Mouse (Mus musculus) brain, adult 2 months (tissue): ENCODE measurements around the gene Prrg2.

Source experiments
- DNase-seq: peaks from one replicate; pipeline ENCODE4 v3.0.0; 2011; ENCODE audit warnings: low read depth, low spot score

Gene Prrg2

DNA sequence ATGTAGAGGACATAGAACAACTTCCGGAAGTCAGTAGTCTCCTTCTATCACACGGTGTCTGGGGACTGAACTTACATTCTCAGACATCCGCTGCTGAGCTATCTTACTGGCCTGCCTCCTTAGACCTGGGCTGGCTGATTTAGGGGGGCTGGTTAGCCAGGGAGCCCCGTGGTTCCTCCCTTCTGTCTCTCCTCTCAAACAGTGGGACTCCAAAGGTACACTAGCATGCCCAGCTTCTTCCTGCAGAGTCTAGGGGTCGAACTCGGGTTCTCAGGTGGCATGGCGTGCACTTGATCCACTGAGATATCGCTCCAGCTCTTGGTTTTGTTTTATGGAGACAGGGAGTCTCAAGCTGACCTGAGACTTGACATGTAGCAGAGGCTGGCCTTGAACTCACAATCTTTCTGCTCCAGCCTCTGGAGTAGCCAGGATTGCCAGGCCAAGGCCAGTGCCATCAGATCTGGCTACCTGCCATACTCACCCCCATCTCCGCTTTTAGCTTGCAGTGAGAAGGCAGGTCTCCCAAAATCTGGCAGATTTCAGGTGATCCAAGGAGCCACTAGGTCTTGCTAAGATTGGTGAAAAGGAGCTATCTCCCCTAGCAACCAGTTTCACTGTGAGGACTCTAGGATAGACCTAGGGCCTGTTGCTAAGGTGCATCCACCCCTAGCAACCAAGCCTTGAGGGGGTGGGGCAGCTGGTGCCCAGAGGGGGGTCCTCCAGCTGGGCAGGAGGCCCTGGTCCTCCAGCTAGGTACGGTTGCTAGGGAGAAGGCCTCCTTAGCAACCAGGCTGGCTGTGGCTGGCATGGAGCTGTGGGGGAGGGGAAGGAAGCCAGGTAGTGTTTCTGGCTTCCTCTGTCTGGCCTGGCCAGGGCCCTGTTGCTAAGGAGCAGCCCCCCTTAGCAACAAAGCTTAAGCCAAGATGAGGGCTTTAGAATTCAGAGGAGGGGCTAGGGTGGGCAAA, 3.6 kb downstream of the Prrg2 start:
- DNase-seq, result peak; percentile 31

GRCm38 (mm10) chr7:45056972-45057348, 5.5 kb downstream of the Prrg2 start:
- DNase-seq, result no peak

DNA sequence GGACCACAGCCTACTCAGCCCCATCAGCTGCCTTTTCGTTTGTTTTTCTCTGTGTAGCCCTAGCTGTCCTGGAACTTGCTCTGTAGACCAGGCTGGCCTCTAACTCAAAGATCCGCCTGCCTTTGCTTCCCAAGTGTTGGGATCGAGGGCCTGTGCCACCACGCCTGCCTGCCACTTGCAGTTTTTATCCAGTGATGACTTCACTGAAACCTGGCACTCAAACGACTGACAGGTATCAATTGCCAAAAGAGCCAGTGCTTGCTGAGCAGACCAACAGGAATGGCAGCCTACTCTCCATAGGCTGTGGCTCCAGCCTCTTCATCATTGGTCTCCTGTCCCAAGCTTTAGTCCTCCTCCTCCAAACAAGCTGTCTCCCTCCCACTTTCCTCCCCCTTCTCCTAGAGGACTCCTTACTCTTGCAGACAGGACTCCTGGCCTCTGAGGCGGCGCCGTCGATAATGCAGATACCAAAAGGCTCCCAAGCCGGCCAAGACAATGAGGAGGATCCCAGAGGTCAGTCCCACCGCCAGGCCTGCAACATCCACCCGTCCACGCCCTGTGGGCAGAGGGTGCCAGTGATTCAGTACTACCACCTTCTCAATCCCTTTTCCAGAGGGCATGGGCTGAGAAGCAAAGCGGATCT, 6.0 kb downstream of the Prrg2 start:
- no peak for DNase-seq

- DNase-seq, result peak; percentile 100
These were observed 8.5 kb downstream of the Prrg2 start for GRCm38 (mm10) chr7:45053931-45054510.

GRCm38 (mm10) chr7:45053117-45053930, 9.2 kb downstream of the Prrg2 start:
- DNase-seq, result peak; percentile 94

GRCm38 (mm10) chr7:45052862-45053116, 9.7 kb downstream of the Prrg2 start, which contains the start of gene Prr12:
Gene Prr12 (minus strand): TSS chr7:45052881.
- DNase-seq, result no peak

DNA sequence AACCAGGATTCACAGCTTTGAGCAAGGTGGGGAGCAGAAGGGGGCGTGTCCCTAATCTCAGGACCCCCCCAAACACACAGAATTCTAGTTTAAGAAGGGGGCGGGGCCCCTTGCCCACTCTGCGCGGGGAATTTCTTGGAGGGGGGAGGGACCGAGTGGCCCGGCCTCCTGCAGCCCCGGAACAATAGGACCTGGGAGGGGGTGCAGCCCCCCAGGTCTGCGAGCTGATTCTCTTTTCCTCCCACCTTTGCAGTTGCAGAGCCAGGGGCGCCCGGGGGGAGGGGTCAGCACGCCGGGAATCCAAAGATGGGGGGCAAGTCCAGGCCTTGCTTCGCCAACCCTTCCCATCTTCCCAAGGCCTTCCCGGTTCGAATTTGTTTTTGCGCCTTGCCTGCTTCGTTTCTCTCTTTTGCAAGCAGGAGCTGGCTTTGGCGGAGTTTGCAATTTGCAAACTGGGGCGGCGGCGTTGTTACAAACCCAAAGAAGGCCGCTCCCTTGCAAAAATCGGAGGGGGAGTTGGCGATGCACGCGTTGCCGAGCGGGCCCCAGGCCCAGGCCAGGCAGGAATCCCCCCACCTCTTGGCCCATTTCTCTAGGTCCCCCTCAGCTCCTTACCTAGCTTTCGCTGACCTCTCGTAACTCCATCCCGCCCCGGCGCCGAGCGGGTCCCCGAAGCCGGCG, 10.2 kb downstream of the Prrg2 start:
- DNase-seq, result peak; percentile 68

GRCm38 (mm10) chr7:45051601-45051974, 10.9 kb downstream of the Prrg2 start:
- no peak for DNase-seq

DNA sequence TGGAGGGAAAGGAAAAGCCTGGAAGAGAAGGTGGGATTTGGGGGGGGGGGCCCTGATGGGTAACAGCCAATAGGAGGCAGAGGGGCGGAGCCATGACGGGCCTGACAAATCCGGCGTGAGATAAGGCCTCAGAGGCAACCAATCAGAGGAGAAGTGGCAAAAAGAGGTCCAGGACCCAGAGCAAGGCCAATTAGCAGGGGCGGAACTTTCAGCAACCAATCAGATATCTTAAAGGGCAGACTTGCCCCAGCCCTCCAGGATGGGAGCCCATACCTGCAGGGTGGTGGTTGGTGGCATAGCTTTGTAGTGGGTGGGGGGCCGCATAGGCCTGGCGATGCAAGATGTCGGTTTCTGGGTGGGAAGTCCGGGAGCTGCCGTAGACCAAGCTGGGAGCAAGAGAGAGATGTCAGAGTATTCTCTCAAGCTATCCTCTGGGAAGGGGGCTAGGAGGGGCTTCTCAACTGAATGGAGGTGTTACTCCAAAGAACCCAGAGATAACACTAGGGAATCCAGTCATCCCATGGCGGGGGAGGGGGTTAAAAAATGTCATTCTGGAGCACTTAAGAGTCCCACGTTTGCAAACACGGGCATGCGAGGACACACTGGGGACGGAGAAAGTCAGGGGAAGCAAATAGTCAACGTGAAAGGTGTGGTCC, 11.4 kb downstream of the Prrg2 start:
- peak; percentile 96 for DNase-seq

DNA sequence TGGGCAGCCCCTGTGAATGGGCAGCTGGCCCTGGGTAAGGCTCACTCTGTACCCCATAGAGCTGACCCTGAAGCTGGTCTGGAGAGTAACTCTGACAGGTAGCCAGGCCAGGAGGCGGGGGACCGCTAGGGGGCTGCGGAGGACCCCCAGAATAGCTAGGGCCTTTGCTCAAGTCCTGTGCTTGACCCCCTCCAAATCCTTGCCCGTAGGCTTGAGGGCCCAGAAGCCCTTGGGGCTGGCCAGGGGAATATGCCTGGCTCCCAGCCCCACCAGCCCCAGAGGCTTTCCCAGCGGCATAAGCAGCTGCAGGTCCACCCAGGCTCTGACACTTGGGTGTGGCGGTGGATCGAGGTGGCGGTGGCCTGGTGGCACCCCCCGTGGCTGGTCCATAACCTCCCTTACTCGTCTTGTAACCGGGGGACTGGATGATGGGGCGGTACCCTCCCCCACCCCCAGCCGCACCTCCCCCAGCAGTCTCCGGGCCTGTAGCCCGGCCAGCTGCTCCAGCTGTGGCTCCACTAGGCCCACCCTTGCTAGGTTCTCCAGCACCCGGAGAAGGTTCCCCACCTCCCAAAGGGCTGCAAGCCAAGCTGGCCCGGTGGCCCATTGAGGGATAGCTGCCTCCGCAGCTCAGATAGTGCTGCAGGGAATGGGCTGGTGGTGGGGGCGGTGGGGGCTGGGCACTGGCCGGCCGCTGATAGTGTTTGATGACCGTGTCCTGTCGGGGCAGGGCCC, 13.4 kb downstream of the Prrg2 start:
- DNase-seq, result no peak

DNA sequence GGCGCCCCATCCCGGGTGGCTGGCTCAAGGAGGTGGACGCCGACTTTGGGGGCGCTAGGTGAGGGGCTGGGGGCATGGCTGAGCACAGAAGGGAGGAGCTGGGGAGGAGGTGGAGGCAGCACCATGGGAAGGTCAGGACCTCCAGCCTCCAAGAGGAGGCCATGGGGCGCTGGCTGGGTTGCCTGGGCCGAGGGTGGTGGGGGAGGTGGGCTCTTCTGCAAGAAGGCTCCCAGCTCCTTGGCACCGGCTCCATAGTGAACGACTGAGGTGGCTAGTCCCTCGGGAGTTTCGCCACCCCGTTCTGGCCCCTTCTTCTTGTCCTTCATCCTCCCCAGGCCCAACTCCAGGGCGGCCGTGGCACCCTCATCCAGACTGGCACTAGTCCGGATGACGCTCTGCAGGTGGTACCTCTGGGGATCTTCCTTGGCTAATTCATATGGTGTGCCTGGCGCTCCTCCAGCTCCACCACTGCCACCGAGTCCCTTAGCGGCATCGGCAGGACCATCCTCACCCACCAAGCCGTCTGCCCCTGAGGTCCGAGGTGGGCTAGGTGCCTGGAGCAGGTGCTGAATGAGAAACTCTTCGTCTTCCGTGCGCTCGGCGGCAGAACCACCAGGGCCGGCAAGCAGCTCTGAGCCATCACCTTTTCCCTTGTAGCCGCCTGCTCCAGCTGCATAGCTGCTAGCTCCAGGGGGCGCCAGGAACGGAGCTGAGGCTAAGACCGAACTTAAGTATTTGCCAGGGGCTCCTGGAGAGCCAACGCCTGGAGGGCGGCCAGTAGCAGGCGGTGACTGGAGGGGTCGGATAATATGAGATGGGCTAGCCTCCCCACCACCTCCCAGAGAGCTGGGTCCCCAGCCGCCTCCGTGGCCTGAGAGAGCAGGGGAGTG, 14.2 kb downstream of the Prrg2 start:
- no peak for DNase-seq

GRCm38 (mm10) chr7:45047491-45047890, 15.0 kb downstream of the Prrg2 start:
- DNase-seq, result no peak

DNA sequence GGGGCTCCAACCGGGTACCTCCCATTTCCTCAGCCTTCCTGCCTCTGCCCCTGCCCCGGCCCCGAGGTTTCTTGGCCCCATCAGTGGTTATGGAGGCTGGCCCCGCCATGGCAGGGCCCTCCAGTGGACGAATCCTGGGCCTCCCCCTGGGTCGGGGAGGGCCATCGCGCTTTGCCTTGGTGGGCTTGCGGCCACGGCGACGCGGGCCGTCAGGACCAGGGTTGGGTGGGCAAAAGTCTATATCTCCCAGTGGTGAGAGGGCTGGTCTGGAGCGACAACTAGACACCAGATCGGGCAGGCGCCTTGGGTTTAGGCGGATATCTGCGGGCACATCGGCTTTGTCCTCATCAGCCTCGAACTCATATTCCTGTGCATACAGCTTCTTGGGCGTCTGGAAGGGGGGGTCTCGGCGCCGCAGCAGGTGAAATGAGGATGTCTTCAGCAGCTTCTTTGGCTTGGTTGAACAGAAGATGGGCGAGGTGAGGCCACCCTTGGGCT, 15.6 kb downstream of the Prrg2 start:
- DNase-seq, result no peak

DNA sequence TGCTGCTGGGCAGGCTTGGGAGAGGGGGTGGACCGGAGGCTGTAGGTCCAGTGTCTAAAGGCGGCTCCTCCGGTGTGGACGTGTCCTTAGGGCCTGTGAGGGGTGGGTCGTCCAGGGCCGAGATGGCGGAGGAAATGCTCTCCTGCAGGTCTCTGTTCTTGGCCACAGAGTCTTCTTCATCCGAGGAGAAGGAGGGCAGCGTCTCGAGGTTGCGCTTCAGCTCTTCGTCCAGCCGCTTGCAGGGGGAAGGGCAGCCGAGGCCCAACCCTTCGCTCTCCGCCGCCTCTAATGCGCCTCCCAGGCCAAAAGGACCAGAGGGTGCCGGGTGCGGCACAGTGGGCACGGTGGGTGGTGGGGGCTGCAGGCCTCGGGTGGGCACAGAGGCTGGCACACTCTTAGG, 16.7 kb downstream of the Prrg2 start:
- DNase-seq, result no peak

DNA sequence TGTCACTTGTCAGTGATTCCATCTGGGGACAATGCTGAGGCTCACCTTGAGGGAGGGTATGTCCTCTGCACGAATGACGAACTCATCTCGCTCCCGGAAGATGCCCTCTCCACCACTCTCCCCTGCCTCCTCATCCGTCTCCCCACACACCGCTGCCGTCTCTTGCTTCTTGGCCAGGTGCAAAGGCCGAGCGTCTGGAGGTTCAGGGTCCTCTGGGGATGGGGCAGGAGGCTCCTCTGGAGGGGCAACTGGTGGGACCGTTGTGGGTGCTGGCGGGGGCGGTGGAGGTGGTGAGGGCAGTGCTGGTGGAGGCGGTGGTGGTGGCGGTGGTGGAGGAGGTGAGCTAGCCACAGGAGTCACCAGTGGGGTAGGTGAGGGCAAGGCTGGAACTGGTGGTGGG, 19.2 kb downstream of the Prrg2 start:
- DNase-seq, result no peak

GRCm38 (mm10) chr7:45040851-45041250, 21.6 kb downstream of the Prrg2 start:
- DNase-seq, result no peak

DNA sequence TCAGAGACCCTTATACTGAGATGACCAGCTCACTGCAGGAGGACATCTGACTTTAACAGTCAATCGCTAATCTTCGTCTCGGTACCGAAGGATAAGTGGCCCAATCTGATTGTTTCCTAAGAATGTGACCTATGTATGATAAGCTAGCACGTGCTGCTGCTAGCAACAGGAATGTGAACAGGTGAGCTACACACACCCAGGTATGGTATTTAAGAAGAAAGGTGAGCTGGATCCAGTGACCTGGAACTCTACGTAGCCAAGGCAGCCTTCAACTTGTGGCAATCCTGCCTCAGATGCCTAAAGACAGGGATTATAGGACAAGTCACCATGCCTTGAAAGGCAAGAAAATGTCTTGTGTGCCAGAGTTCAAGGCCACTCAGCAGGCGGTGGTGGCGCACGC, 24.1 kb downstream of the Prrg2 start:
- no peak for DNase-seq

- peak; percentile 46 for DNase-seq
These were observed 24.6 kb downstream of the Prrg2 start for GRCm38 (mm10) chr7:45037720-45038361.
